Mouse (Mus musculus) midbrain, embryonic 11.5 days (tissue): Measurements from ENCODE around the gene Acvr1b. TPM values are rescaled to one million over a fixed set of nuclear protein-coding genes. Genes with fewer than 3 reads are reported as not detected.

Experiments
- ATAC-seq: fragments of 200-750 bp; cut with Nextera tagmentation; 2 replicates; pipeline ENCODE4 v1.8.0; 2017; ENCODE audit warnings: moderate TSS enrichment, moderate library complexity; ENCODE audit not compliant: low FRiP score
- DNase-seq: peaks from one replicate; pipeline ENCODE4 v3.0.0; 2015; ENCODE audit warnings: low spot score; ENCODE audit errors: missing footprints
- H3K27ac ChIP-seq: fragments of 300-500 bp; sonication (generic); 2 replicates; pipeline ENCODE4 v1.5.1; 2014; ENCODE audit warnings: low read depth, low read length
- H3K27me3 ChIP-seq: fragments of 300-500 bp; sonication (generic); 2 replicates; pipeline ENCODE4 v1.6.1; 2014; ENCODE audit warnings: mild to moderate bottlenecking, low read length, moderate library complexity, mixed read lengths; ENCODE audit not compliant: control insufficient read depth, insufficient read depth
- H3K36me3 ChIP-seq: fragments of 300-500 bp; sonication (generic); 2 replicates; pipeline ENCODE4 v1.6.1; 2014; ENCODE audit warnings: mild to moderate bottlenecking, low read length, moderate library complexity, mixed read lengths; ENCODE audit not compliant: control insufficient read depth, insufficient read depth
- H3K4me1 ChIP-seq: fragments of 300-500 bp; sonication (generic); 2 replicates; pipeline ENCODE4 v1.6.1; 2014; ENCODE audit warnings: low read length; ENCODE audit not compliant: control insufficient read depth, insufficient read depth
- H3K4me2 ChIP-seq: fragments of 300-500 bp; sonication (generic); 2 replicates; pipeline ENCODE4 v1.6.1; 2014; ENCODE audit warnings: mild to moderate bottlenecking, moderate library complexity
- H3K4me3 ChIP-seq: fragments of 300-500 bp; sonication (generic); 2 replicates; pipeline ENCODE4 v1.5.1; 2014; ENCODE audit warnings: low read depth, low read length
- H3K9ac ChIP-seq: fragments of 300-500 bp; sonication (generic); 2 replicates; pipeline ENCODE4 v1.6.1; 2014; ENCODE audit warnings: low read length
- H3K9me3 ChIP-seq: fragments of 300-500 bp; sonication (generic); 2 replicates; pipeline ENCODE4 v1.6.1; 2016; ENCODE audit warnings: low read length; ENCODE audit not compliant: control insufficient read depth
- WGBS: fragments of 180-500 bp; shearing (Covaris S2); extraction: QIAGEN DNeasy Blood & Tissue Kit; methylation state at CpG from one replicate; pipeline ENCODE4 v1.1.7; 2014; 5-methylcytosine and 5-hydroxymethylcytosine counted together
- polyA plus RNA-seq: library from polyadenylated mRNA; unstranded; fragments of >200 nt; fragmentation: Nextera tagmentation; extraction: Ambion mirVana; gene quantifications from 2 replicates; pipeline ENCODE4 v1.2.1, GENCODE M21; 2014

The Acvr1b gene
- polyA plus RNA-seq, 1 experiment from 2014 or later: 15.2 TPM

DNA sequence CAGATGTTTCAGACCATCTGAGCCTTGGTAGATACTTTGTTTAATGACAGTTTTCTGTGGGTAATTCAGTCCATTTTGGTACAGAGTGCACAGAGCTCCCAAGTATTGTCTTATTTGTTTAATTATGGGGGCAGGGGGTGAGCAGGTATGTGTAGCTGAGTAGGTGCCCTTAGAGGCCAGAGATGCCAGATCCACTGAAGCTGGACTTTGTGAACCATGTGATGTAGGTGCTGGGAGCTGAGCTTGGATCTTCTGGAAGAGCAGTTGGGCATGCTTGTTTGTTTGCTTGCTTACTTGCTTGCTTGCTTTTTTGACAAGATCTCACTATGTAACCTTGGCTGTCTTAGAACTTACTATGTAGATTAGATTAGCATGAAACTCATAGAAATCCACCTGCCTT lies 23.1 kb downstream of the Acvr1b start:
- H3K27ac ChIP-seq: no peak overlapping the region
- no peak overlapping the region for H3K4me3 ChIP-seq
- peaks cover 46% of the 10 kb centered on the region for H3K36me3 ChIP-seq
- DNase-seq (peak; percentile 86), ATAC-seq (no peak)
- H3K4me2 ChIP-seq: no peak overlapping the region
- no peaks in the 10 kb centered on the region for H3K9me3 ChIP-seq
- H3K4me1 ChIP-seq: peaks cover 8% of the 10 kb centered on the region
- H3K27me3 ChIP-seq: no peaks in the 10 kb centered on the region
- H3K9ac ChIP-seq: no peak overlapping the region

DNA sequence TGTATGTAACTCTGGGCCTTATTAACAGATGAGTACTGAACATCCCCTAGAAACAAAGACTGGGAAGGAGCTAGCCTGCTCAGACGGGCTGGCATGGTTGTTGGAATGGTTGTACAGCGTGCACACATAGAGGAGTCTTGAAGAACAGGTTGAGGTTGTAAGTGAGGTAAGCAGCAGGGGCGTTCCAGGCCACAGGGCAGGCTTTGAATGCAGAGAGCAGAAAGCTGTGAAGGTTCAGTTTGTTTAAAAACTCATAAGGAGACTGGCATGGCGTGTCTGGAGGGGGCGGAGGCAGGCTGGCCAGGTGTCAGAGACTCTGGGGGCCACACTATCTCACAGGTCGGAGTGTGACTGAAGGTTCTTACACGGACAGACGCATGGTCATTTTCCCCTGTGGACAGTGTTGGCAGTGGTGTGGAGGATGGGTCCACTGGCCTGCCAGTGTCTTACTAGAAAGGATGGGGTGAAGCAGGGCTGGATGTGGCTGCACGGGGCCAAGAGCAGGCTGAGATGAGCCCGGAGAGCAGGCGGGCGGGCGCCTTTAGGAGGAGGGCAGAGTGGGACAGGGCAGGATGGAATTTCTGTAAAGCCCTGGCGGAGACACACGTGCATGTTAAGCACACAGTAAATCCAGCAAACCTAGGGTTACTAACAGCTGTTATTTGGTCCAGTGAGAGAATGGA lies 23.8 kb downstream of the Acvr1b start:
- peak; percentile 58; the same call in 1 of the 2 replicates for ATAC-seq
- WGBS: 90% methylated on average over 15 of the region's 15 CpGs

DNA sequence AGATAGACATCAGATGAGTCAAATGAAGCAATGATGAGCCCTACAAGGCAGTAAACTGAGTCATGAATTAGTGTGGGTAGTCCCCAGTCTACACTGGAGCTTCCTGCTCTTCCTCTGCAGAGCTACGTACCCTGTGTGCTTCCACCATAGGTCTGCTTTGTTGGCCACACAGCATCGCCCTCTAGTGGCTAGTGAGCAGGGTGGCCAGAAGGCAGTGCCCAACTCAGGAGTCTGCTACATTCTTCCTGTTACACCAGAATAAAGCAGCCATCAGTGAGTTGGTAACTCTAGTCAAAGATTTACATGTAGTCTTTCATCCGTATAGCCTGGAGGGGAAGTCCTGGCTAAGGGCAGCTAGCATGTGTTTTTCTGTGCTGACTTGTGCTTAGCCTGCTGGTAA lies 24.4 kb downstream of the Acvr1b start:
- Histone ChIP-seq H3K9me3 (no peaks in the 10 kb centered on the region), H3K36me3 (peaks cover 49% of the 10 kb centered on the region)

More for the DNA sequence above, 23.8 kb downstream of the Acvr1b start:
- peaks cover under 1% of the 10 kb centered on the region for H3K4me1 ChIP-seq
- H3K36me3 ChIP-seq: peaks cover 47% of the 10 kb centered on the region
- no peak overlapping the region for H3K27ac ChIP-seq
- no peaks in the 10 kb centered on the region for H3K27me3 ChIP-seq
- no peak overlapping the region for H3K4me2 ChIP-seq
- no peaks in the 10 kb centered on the region for H3K9me3 ChIP-seq
- no peak overlapping the region for H3K4me3 ChIP-seq
- DNase-seq: peak; percentile 84
- no peak overlapping the region for H3K9ac ChIP-seq

DNA sequence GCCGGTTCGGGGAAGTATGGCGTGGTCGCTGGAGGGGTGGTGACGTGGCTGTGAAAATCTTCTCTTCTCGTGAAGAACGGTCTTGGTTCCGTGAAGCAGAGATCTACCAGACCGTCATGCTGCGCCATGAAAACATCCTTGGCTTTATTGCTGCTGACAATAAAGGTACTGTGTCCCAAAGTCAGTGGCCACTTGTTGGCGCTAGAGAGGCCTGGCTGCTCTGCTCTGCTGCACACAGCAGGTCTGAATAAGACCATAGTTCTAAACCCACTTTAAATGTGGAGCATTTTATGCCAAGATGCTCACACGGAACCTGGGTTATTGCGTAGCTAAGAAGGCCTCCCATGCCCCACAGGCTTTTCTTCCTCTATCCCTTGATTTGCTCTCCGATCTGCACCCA lies 25.0 kb downstream of the Acvr1b start:
- Histone ChIP-seq H3K4me2 (no peak overlapping the region), H3K27me3 (no peaks in the 10 kb centered on the region), H3K9me3 (no peaks in the 10 kb centered on the region), H3K27ac (no peak overlapping the region), H3K9ac (no peak overlapping the region), H3K4me3 (no peak overlapping the region), H3K36me3 (peaks cover 48% of the 10 kb centered on the region), H3K4me1 (no peaks in the 10 kb centered on the region)
- 88% methylated on average over 14 of the region's 14 CpGs for WGBS
- DNase-seq (peak; percentile 81), ATAC-seq (no peak)

More for the DNA sequence above, 24.4 kb downstream of the Acvr1b start:
- Histone ChIP-seq H3K4me3 (no peak overlapping the region), H3K27ac (no peak overlapping the region), H3K27me3 (no peaks in the 10 kb centered on the region), H3K9ac (no peak overlapping the region), H3K4me2 (no peak overlapping the region), H3K4me1 (no peaks in the 10 kb centered on the region)
- WGBS: 28% methylated on average over 3 of the region's 3 CpGs
- ATAC-seq (peak; percentile 68), DNase-seq (peak; percentile 91)

DNA sequence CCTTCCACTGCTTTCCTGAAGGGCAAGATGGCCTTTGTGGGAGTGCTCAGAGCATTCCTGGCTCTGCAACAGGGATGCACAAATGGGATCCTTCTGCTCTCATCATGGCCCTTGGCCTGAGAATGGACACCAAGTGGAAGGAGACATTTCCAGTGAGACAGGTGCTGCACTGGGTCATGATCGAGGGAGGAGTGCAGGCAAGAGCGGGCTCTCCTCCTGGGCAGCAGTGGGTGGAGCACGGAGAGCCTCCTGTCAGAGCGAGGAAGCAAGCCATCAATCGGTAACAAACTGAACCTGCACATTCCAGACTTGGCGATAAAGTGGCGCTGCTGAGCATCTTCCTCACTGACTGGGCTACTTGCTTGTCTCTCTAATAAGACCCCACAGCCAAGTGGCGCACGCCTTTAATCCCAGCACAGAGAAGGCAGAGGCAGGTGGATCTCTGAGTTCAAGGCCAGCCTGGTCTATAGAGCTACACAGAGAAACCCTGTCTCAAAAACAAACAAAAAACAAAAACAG lies 27.0 kb downstream of the Acvr1b start:
- Histone ChIP-seq H3K36me3 (peaks cover 40% of the 10 kb centered on the region), H3K4me2 (no peak overlapping the region), H3K4me1 (no peaks in the 10 kb centered on the region), H3K4me3 (no peak overlapping the region), H3K27ac (no peak overlapping the region), H3K9ac (no peak overlapping the region), H3K27me3 (no peaks in the 10 kb centered on the region), H3K9me3 (no peaks in the 10 kb centered on the region)
- no peak for ATAC-seq
- WGBS: 97% methylated on average over 9 of the region's 9 CpGs
- DNase-seq: no peak

DNA sequence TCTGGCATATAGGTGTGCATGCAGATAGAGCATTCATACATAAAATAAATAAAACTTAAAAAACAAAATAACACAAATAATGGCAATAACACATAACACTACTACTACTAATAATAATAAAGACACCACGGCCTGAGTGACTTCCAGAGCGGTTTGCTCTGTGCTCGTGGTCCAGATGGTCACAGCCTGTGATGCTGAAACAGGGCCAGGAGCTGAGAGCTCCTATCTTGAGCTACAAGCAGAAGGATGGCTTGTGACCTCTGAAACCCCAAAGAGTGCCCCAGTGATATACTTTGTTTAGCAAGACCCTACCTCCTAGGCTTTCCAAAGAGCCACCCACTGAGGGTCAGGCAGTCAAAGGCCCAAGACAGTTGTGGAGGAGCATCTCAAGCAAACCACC lies 27.5 kb downstream of the Acvr1b start:
- peaks cover 34% of the 10 kb centered on the region for H3K36me3 ChIP-seq
- no peaks in the 10 kb centered on the region for H3K27me3 ChIP-seq
- H3K4me1 ChIP-seq: no peaks in the 10 kb centered on the region
- H3K4me3 ChIP-seq: no peak overlapping the region
- H3K9ac ChIP-seq: no peak overlapping the region
- no peak overlapping the region for H3K27ac ChIP-seq
- no peak for DNase-seq
- H3K9me3 ChIP-seq: no peaks in the 10 kb centered on the region
- no peak for ATAC-seq
- 94% methylated on average over 3 of the region's 3 CpGs for WGBS
- no peak overlapping the region for H3K4me2 ChIP-seq

DNA sequence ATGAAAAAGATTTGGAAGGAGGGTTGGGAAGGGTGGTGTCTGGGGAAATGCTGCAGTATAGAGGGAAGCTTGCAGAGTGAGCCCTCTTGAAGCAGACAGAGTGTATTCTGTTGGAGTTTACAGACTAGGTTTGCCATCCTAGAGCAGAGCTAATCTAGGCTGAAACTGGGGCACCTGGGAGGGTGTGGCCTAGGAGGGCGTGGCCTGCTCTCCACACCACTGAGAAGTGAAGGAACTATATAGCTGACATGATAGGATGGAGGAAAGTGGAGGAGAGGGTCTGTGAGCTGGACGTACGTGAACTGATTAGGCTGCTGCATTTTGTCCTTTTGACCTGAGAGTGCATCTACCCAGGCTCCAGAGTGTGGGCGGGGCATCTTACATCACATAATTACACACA lies 29.8 kb downstream of the Acvr1b start:
- DNase-seq (no peak), ATAC-seq (no peak)
- no peaks in the 10 kb centered on the region for H3K9me3 ChIP-seq
- H3K27me3 ChIP-seq: no peaks in the 10 kb centered on the region
- peaks cover 33% of the 10 kb centered on the region for H3K36me3 ChIP-seq
- H3K27ac ChIP-seq: no peak overlapping the region
- no peak overlapping the region for H3K9ac ChIP-seq
- H3K4me1 ChIP-seq: no peaks in the 10 kb centered on the region
- no peak overlapping the region for H3K4me3 ChIP-seq
- 90% methylated on average over 4 of the region's 4 CpGs for WGBS
- no peak overlapping the region for H3K4me2 ChIP-seq

DNA sequence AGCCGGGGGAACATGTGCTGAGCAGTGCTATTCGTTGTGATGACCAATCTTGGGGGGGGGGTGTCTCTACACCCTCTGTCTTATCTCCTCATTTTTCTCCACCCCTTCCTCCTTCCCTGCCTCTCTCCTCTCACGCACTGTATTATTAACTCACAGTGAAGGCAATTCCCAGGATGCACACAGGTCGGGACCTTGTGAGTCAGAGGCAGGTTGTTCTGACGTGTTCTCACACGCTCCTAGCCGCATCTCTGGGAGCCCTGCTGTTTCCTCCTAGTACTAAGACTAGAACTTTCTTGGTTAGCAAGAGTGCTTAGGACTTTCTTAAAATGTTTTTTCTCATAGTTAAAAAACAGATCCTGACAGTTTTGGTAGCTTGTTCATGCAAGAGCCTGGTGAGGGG lies 30.9 kb downstream of the Acvr1b start:
- no peaks in the 10 kb centered on the region for H3K9me3 ChIP-seq
- H3K4me3 ChIP-seq: no peak overlapping the region
- no peak overlapping the region for H3K4me2 ChIP-seq
- no peaks in the 10 kb centered on the region for H3K4me1 ChIP-seq
- H3K36me3 ChIP-seq: peaks cover 29% of the 10 kb centered on the region
- WGBS: 90% methylated on average over 7 of the region's 7 CpGs
- H3K9ac ChIP-seq: no peak overlapping the region
- DNase-seq (no peak), ATAC-seq (no peak)
- H3K27ac ChIP-seq: no peak overlapping the region
- H3K27me3 ChIP-seq: no peaks in the 10 kb centered on the region

DNA sequence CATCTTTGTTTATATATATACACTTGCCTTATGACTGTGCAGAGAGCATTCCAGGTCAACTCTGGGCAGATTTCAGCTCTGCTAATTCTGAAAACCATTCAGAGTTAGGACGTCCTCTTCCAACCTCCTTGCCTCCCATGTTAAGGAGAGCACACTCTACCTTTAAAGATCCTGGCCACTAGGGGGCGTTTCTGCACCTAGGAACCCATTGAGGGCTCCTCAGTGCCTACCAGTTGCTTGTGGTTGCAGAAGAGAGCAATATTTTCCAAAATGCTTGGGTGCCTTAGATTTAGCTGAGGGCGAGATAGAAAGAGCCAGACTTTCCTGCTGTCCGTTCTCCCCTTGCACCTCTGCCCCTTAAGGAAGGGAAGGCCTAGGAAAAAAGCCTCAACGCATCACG lies 36.4 kb downstream of the Acvr1b start:
- Histone ChIP-seq H3K27ac (no peak overlapping the region), H3K27me3 (no peaks in the 10 kb centered on the region), H3K9ac (no peak overlapping the region), H3K4me3 (no peak overlapping the region), H3K4me2 (no peak overlapping the region), H3K9me3 (no peaks in the 10 kb centered on the region), H3K36me3 (peaks cover 5% of the 10 kb centered on the region; the same call in 1 of the 2 replicates), H3K4me1 (no peaks in the 10 kb centered on the region)
- WGBS: 62% methylated on average over 6 of the region's 6 CpGs
- peak; percentile 61; the same call in 1 of the 2 replicates for ATAC-seq
- peak; percentile 92 for DNase-seq
